ENCODE assay signal across 18 mouse cellular contexts in the genomic region with DNA sequence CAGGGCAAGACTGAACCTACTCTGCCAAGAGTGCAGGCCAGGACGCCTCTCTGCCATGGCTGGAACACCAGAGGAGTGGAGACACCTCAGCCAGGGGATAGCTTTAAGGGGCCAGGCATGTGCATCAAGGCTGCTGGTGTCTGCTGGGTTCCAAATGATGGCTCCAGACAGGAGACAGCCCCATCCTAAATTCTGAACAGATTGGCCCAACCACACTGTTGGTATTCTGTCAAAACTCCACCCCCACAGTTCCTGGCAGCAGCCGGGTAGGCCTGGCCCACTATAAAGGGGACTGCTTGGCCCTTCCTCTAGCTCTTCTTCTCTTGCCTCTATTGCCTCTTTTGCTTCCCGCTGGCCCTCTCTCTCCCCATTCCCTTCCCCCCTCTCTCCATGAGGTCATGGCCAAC.
A peak's percentile ranks its signal among the peaks of the same experiment; 100 is the strongest.
DNase-seq lines count a peak whose midpoint lies in the region; ATAC-seq and TF ChIP-seq lines count a peak whose summit lies in the region.
"Had no signal": no experiment of that assay in that cellular context is flagged by ENCODE, and none has a peak within 500 bp of the region (broad histone marks: within the 10 kb centered on the region; RNA-seq: fewer than 3 reads in every experiment).

No protein-coding gene starts in this region.

- H3K4me1 ChIP-seq in stomach, embryonic 15.5 days = 0 out of 2 replicates have a peak, but pooled peaks cover 4% of the 10 kb centered on the region
- H3K4me1 ChIP-seq in forebrain, embryonic 11.5 days (replicated peaks; ENCODE audit: control insufficient read depth, insufficient read depth, low read length) = no peaks in the 10 kb centered on the region
- H3K4me1 ChIP-seq: heart, embryonic 12.5 days; hindbrain, embryonic 15.5 days had no signal

- no peak overlapping the region for H3K9ac ChIP-seq in stomach, embryonic 15.5 days
- no peak overlapping the region for H3K9ac ChIP-seq in forebrain, embryonic 11.5 days (ENCODE audit: low read length)
- H3K9ac ChIP-seq: heart, embryonic 12.5 days; hindbrain, embryonic 15.5 days had no signal

- H3K27me3 ChIP-seq in stomach, embryonic 15.5 days (replicated peaks) = no peaks in the 10 kb centered on the region
- no peaks in the 10 kb centered on the region for H3K27me3 ChIP-seq in forebrain, embryonic 11.5 days (ENCODE audit: control insufficient read depth, insufficient read depth, low read length)
- H3K27me3 ChIP-seq: heart, embryonic 12.5 days; hindbrain, embryonic 15.5 days had no signal

- TF ChIP-seq POLR2A in brain, embryonic 14.5 days (IDR thresholded peaks at IDR 0.05; ENCODE audit: borderline replicate concordance, extremely low read depth, insufficient read depth, insufficient read length, poor library complexity, severe bottlenecking) = no peak

- no peaks in the 10 kb centered on the region for H3K9me3 ChIP-seq in stomach, embryonic 15.5 days
- no peaks in the 10 kb centered on the region for H3K9me3 ChIP-seq in forebrain, embryonic 11.5 days (ENCODE audit: control insufficient read depth, low read length)
- H3K9me3 ChIP-seq: heart, embryonic 12.5 days; hindbrain, embryonic 15.5 days had no signal

- peak; percentile 17 to 19 for DNase-seq in frontal cortex, postnatal 36 days (ENCODE audit: low spot score in 2 of 2)
- DNase-seq in frontal cortex, postnatal 25 days (ENCODE audit: low spot score in 2 of 2) = no peak
- peak; percentile 40 for DNase-seq in brain, embryonic 14.5 days (ENCODE audit: low read depth)
- DNase-seq in gonadal fat pad, adult 2 months (ENCODE audit: low read depth) = peak; percentile 87
- no peak for DNase-seq in forebrain, embryonic 11.5 days (ENCODE audit: low spot score)
- DNase-seq in urinary bladder, postnatal 10 days (ENCODE audit: low spot score) = no peak
- DNase-seq: adrenal gland, postnatal 14 days; cerebellum, adult 8-10 months; kidney, adult 2 months; kidney, postnatal 14 days; liver; right cerebral cortex, postnatal 14 days; thymus, postnatal 4 days had no signal

- ATAC-seq in stomach, embryonic 15.5 days (ENCODE audit: insufficient read depth, low FRiP score, low read depth) = no peak
- ATAC-seq in forebrain, embryonic 11.5 days (replicated peaks; ENCODE audit: low FRiP score) = no peak
- ATAC-seq: activated CD4-positive, CD25-positive, alpha-beta regulatory T cell, adult 4 months; Patski had no signal

- TF ChIP-seq CTCF in brain, embryonic 14.5 days (IDR thresholded peaks at IDR 0.05; ENCODE audit: borderline replicate concordance, extremely low read depth, insufficient read depth, insufficient read length) = no peak

- no peak overlapping the region for H3K4me2 ChIP-seq in stomach, embryonic 15.5 days
- H3K4me2 ChIP-seq in forebrain, embryonic 11.5 days (ENCODE audit: low read depth, low read length, severe bottlenecking) = no peak overlapping the region
- H3K4me2 ChIP-seq: heart, embryonic 12.5 days; hindbrain, embryonic 15.5 days had no signal

- WGBS in stomach, embryonic 15.5 days = 66% methylated on average over 3 of the region's 3 CpGs
- 80% methylated on average over 3 of the region's 3 CpGs for WGBS in forebrain, embryonic 11.5 days

- no peak overlapping the region for H3K4me3 ChIP-seq in stomach, embryonic 15.5 days (replicated peaks)
- no peak overlapping the region for H3K4me3 ChIP-seq in forebrain, embryonic 11.5 days (ENCODE audit: low read depth, low read length)
- H3K4me3 ChIP-seq: heart, embryonic 12.5 days; hindbrain, embryonic 15.5 days had no signal

- H3K36me3 ChIP-seq in stomach, embryonic 15.5 days = no peaks in the 10 kb centered on the region
- H3K36me3 ChIP-seq in forebrain, embryonic 11.5 days (ENCODE audit: control insufficient read depth, insufficient read depth, low read length) = no peaks in the 10 kb centered on the region
- H3K36me3 ChIP-seq: heart, embryonic 12.5 days; hindbrain, embryonic 15.5 days had no signal

- H3K27ac ChIP-seq in stomach, embryonic 15.5 days = peak overlapping the region; percentile 74
- H3K27ac ChIP-seq in forebrain, embryonic 11.5 days (ENCODE audit: low read depth, low read length) = no peak overlapping the region
- H3K27ac ChIP-seq: hindbrain, embryonic 15.5 days had no signal

Comparison
In these comparisons a context has a peak if more than half of its experiments do, and no peak if none do; other contexts are left out.
1. DNase-seq: peak in frontal cortex, postnatal 36 days (2 of 2), brain, embryonic 14.5 days (single experiment) and gonadal fat pad, adult 2 months (single experiment); none in frontal cortex, postnatal 25 days (0 of 2), forebrain, embryonic 11.5 days (single experiment) and urinary bladder, postnatal 10 days (single experiment).